Comparison of ENCODE assay signal across 8 mouse cellular contexts in the genomic region with DNA sequence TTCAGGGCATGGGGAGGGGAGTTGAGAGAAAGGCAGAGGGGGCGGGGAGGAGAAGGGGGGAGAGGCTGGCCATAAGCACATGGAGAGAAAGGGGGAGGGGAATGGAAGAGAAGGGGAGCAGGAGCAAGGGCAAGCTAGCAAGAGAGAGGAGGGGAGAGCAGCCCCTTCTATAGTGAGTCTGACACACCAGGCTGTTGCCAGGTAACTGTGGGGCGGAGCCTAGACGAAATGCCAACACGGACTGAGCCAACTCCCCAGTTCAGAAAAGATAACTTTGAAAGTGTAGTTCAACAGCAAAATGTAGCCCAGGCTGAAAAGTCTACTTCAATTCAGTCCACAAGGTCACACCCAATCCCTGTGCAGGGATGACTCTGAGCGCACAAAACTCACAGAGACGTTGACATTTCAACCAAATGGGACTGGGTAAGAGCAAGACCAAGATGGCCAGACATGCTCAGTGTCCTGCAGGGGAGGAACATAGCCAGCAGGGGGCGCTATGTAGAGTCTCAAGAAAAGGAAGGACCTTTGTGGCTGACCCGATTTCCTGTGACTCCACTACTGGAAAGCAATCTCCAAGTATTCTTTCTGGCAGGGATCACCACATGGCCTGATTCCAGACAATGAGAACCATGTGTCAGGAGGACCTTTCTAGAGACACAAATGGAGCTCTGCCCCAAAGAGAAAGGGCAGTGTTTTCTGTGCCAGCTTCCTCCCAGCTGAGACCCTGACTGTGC.
DNase-seq lines count a peak whose midpoint lies in the region; ATAC-seq and TF ChIP-seq lines count a peak whose summit lies in the region.

No protein-coding gene starts in this region.

- no peak for ATAC-seq in cerebellum, adult (ENCODE audit: insufficient number of reproducible peaks, low FRiP score, low TSS enrichment)
- ATAC-seq in megakaryocyte, adult 5-6 weeks (ENCODE audit: poor library complexity, severe bottlenecking) = no peak

- no peaks in the 10 kb centered on the region for H3K27me3 ChIP-seq in thymus, adult 2 months (ENCODE audit: control insufficient read depth, insufficient read depth, low read length)

- peak; percentile 61 for DNase-seq in cerebellum, adult 11 months
- DNase-seq in thymus, adult 2 months = peak; percentile 5
- DNase-seq in thymus, postnatal 10 days (ENCODE audit: low spot score in 2 of 2) = no peak
- peak; percentile 61 for DNase-seq in gastrocnemius, postnatal 14 days
- peak; percentile 6 for DNase-seq in ovary, postnatal 36 days (ENCODE audit: low spot score)
- no peak for DNase-seq in natural killer cell, adult 2 months (ENCODE audit: low spot score in 2 of 2)

- no peaks in the 10 kb centered on the region for H3K4me1 ChIP-seq in thymus, adult 2 months (replicated peaks; ENCODE audit: control insufficient read depth, insufficient read depth, low read length)

- intact Hi-C loops in gastrocnemius, postnatal 14 days (cut with DNase I; ENCODE audit: low total_unique reads) = no loop called here

- H3K4me3 ChIP-seq in thymus, adult 2 months (ENCODE audit: control insufficient read depth, insufficient read depth, low read length) = no peak overlapping the region

- TF ChIP-seq POLR2A in thymus, adult 2 months (IDR thresholded peaks at IDR 0.05; ENCODE audit: control insufficient read depth, extremely low read depth, insufficient read depth, low read length, poor library complexity) = no peak

- TF ChIP-seq CTCF in thymus, adult 2 months (IDR thresholded peaks at IDR 0.05; ENCODE audit: borderline replicate concordance, control insufficient read depth, extremely low read depth, insufficient read depth, low read length, poor library complexity) = no peak

- H3K27ac ChIP-seq in thymus, adult 2 months (ENCODE audit: control insufficient read depth, insufficient read depth, low read length) = no peak overlapping the region

- WGBS in thymus, adult 2 months = 79% methylated on average over 8 of the region's 8 CpGs

- no peaks in the 10 kb centered on the region for H3K36me3 ChIP-seq in thymus, adult 2 months (ENCODE audit: control insufficient read depth, insufficient read depth, low read length)

Comparison
In these comparisons a context has a peak if more than half of its experiments do, and no peak if none do; other contexts are left out.
1. DNase-seq: peak in cerebellum, adult 11 months (single experiment), thymus, adult 2 months (single experiment), gastrocnemius, postnatal 14 days (single experiment) and ovary, postnatal 36 days (single experiment); none in thymus, postnatal 10 days (0 of 2) and natural killer cell, adult 2 months (0 of 2).